Mouse (Mus musculus): ENCODE data around the gene Pecr. TPM values are rescaled to one million over a fixed set of nuclear protein-coding genes. Genes with fewer than 3 reads are reported as not detected.
A peak's percentile ranks its signal among the peaks of the same experiment; 100 is the strongest.

The Pecr gene
- total RNA-seq (2018; cell fraction: chromatin; rRNA removed): 1 to 10 TPM in 7 of 26 experiments, under 1 TPM in 6, not detected in 13; 0.63 to 4.3 (median 1.1) TPM
- 1 to 10 TPM; 1.4 to 3.2 (median 2.3) TPM for total RNA-seq (2018; cell fraction: cytosol; rRNA removed)
- 1 to 10 TPM in 13 of 26 experiments, under 1 TPM in 6, not detected in 7; 0.52 to 3.2 (median 1.3) TPM for total RNA-seq (2018; cell fraction: nucleus; rRNA removed)
- 1.8 to 4.6 TPM (median 3.0 TPM) in 3 replicates for polyA plus RNA-seq (2018)

GRCm38 (mm10) chr1:72283992-72284485 is at the start of gene Pecr, which contains the start of gene Tmem169:
TSS of gene Pecr (minus strand) at chr1:72284314.
TSS of gene Tmem169 (plus strand) at chr1:72284369.
- Histone ChIP-seq H3K79me2 (ENCODE audit: inconsistent target) (no peaks in the 10 kb centered on the region), H3K4me3 (ENCODE audit: inconsistent target) (peak within 1 kb of the TSS; percentile 40), H3K36me3 (ENCODE audit: inconsistent target) (no peaks in the 10 kb centered on the region), H3K27ac (no peak within 1 kb of the TSS)
- under 1% methylated on average over 30 of the region's 30 CpGs for WGBS (ENCODE audit: missing documents)

DNA sequence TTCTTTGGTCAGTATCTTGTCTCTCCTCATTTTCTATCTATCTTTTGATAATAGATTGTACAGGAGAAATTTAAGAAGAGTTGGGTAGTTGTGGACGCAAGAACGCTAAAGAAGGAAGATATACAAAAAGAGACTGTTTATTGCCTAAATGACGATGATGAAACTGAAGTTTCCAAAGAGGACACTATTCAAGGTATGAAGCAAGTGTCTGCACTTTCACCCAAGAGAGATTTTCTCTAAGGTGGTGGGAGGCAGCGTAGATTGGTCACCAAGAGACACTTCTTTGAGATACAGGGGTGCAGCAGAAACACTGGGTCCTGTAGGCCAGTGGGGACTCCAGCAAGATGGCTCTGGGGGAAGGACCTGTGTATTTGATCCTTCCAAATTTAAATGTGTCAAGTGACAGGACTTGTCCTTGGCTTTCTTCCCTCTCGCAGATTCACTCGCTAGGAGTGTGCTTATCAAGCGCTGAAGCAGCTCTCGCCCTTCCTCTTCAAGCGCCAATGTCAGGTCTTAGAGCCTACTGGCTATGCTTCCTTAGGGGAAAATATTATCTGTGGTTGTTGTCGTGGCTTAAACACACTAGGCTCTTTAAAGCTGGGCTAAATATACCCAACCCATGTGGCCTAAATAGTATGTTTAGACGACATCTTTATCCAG is 42.2 kb upstream of the Pecr start:
- 84% methylated on average over 11 of the region's 11 CpGs for WGBS (ENCODE audit: missing documents)
- Histone ChIP-seq H3K27ac (no peak overlapping the region), H3K36me3 (ENCODE audit: inconsistent target) (no peaks in the 10 kb centered on the region), H3K4me3 (ENCODE audit: inconsistent target) (no peak overlapping the region), H3K79me2 (ENCODE audit: inconsistent target) (no peaks in the 10 kb centered on the region)

DNA sequence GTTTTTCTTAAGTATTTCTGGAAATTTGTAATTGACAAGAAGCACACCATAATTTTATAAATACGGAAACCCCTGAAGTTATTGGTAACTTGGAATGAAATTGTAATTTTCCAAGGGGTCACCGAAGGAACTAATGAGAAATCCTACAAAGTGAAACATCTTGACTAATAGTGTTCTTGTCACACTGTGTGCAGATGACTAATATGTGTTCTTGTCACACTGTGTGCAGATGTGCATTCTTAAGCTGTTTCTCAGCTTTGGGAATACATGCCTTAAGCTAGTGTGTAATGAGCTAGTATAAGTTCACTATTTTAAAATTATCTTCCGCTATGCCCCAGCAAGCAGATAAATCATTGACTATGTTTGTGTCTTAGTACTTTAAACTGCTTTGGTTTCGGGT is 39.1 kb upstream of the Pecr start:
- 87% methylated on average over 4 of the region's 4 CpGs for WGBS (ENCODE audit: missing documents)

GRCm38 (mm10) chr1:72320759-72321158 is 36.6 kb upstream of the Pecr start:
- WGBS (ENCODE audit: missing documents): 52% methylated on average over 5 of the region's 5 CpGs
- H3K36me3 ChIP-seq (ENCODE audit: inconsistent target): no peaks in the 10 kb centered on the region
- H3K79me2 ChIP-seq (ENCODE audit: inconsistent target): no peaks in the 10 kb centered on the region
- H3K27ac ChIP-seq: no peak overlapping the region
- H3K4me3 ChIP-seq (ENCODE audit: inconsistent target): no peak overlapping the region

More for the DNA sequence above, 39.1 kb upstream of the Pecr start:
- H3K4me3 ChIP-seq (ENCODE audit: inconsistent target): no peak overlapping the region
- no peaks in the 10 kb centered on the region for H3K79me2 ChIP-seq (ENCODE audit: inconsistent target)
- no peak overlapping the region for H3K27ac ChIP-seq
- H3K36me3 ChIP-seq (ENCODE audit: inconsistent target): no peaks in the 10 kb centered on the region

GRCm38 (mm10) chr1:72316901-72317300 is 32.8 kb upstream of the Pecr start:
- no peak overlapping the region for H3K4me3 ChIP-seq (ENCODE audit: inconsistent target)
- H3K79me2 ChIP-seq (ENCODE audit: inconsistent target): no peaks in the 10 kb centered on the region
- no peak overlapping the region for H3K27ac ChIP-seq
- 90% methylated on average over 7 of the region's 7 CpGs for WGBS (ENCODE audit: missing documents)
- no peaks in the 10 kb centered on the region for H3K36me3 ChIP-seq (ENCODE audit: inconsistent target)

- Histone ChIP-seq H3K27ac (no peak overlapping the region), H3K4me3 (ENCODE audit: inconsistent target) (no peak overlapping the region), H3K79me2 (ENCODE audit: inconsistent target) (no peaks in the 10 kb centered on the region), H3K36me3 (ENCODE audit: inconsistent target) (no peaks in the 10 kb centered on the region)
- WGBS (ENCODE audit: missing documents): 92% methylated on average over 8 of the region's 8 CpGs
Measured at GRCm38 (mm10) chr1:72316409-72316808, 32.3 kb upstream of the Pecr start.

DNA sequence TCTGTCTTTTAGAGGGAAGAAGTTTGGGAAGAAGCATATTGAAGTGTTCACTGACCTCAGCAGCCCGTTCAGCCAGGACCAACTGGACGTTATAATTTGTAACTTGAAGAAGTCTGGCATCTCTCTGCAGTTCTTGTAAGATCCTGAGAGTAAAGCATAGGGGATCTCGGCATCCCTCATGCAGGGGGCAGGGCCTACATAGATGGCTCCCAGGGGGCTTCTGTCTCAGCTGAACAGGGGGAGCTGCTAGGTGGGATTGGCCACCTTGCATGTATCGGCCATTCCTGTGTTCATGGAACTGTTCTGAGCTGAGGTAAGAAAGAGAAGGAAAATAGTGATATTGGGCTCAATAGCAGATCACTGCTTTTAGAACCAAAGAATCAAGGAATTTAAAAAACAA is 31.3 kb upstream of the Pecr start:
- 97% methylated on average over 4 of the region's 4 CpGs for WGBS (ENCODE audit: missing documents)
- no peak overlapping the region for H3K27ac ChIP-seq
- H3K79me2 ChIP-seq (ENCODE audit: inconsistent target): no peaks in the 10 kb centered on the region
- no peaks in the 10 kb centered on the region for H3K36me3 ChIP-seq (ENCODE audit: inconsistent target)
- no peak overlapping the region for H3K4me3 ChIP-seq (ENCODE audit: inconsistent target)

GRCm38 (mm10) chr1:72313399-72314039 is 29.4 kb upstream of the Pecr start:
- WGBS (ENCODE audit: missing documents): 76% methylated on average over 5 of the region's 5 CpGs
- H3K27ac ChIP-seq: no peak overlapping the region
- H3K36me3 ChIP-seq (ENCODE audit: inconsistent target): no peaks in the 10 kb centered on the region
- no peak overlapping the region for H3K4me3 ChIP-seq (ENCODE audit: inconsistent target)
- H3K79me2 ChIP-seq (ENCODE audit: inconsistent target): no peaks in the 10 kb centered on the region

DNA sequence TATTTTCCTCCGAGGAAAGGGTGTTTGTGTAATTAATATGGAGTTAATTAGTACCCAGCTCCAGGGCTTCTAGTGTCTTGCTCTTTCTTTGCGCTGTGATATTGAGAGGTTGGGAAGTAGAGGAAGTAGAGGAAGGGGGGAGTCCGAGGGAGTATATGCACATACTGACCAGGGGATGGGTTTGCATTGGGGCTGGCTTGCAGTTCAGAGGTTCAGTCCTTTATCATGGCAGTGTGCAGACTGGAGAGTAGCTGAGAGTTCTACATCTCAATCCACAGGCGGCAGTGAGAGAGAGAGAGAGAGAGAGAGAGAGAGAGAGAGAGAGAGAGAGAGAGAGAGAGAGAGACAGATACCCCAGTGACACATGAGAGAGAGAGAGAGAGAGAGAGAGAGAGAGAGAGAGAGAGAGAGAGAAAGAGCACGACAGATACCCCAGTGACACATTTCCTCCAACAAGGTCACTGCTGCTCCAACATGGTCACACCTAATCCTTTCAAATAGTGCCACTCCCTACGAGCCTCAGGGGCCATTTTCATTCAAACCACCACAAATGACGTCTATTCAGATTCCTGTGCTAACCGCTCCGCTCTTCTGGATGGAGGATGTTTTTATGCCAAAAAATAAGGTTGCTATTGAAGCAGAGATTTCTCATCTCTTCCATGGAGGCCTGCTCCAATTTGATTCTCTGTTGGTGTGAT is 28.7 kb upstream of the Pecr start:
- no peak overlapping the region for H3K27ac ChIP-seq

GRCm38 (mm10) chr1:72309744-72310424 is 25.8 kb upstream of the Pecr start:
- Histone ChIP-seq H3K4me3 (ENCODE audit: inconsistent target) (no peak overlapping the region), H3K36me3 (ENCODE audit: inconsistent target) (no peaks in the 10 kb centered on the region), H3K79me2 (ENCODE audit: inconsistent target) (no peaks in the 10 kb centered on the region), H3K27ac (no peak overlapping the region)
- WGBS (ENCODE audit: missing documents): 93% methylated on average over 6 of the region's 6 CpGs

More for the DNA sequence above, 28.7 kb upstream of the Pecr start:
- no peak overlapping the region for H3K4me3 ChIP-seq (ENCODE audit: inconsistent target)
- no peaks in the 10 kb centered on the region for H3K36me3 ChIP-seq (ENCODE audit: inconsistent target)
- 92% methylated on average over 8 of the region's 9 CpGs for WGBS (ENCODE audit: missing documents)
- no peaks in the 10 kb centered on the region for H3K79me2 ChIP-seq (ENCODE audit: inconsistent target)

- 75% methylated on average over 4 of the region's 4 CpGs for WGBS (ENCODE audit: missing documents)
- no peak overlapping the region for H3K4me3 ChIP-seq (ENCODE audit: inconsistent target)
- H3K36me3 ChIP-seq (ENCODE audit: inconsistent target): no peaks in the 10 kb centered on the region
- no peaks in the 10 kb centered on the region for H3K79me2 ChIP-seq (ENCODE audit: inconsistent target)
- no peak overlapping the region for H3K27ac ChIP-seq
Measured at GRCm38 (mm10) chr1:72308919-72309318, 24.8 kb upstream of the Pecr start.

- Histone ChIP-seq H3K36me3 (ENCODE audit: inconsistent target) (no peaks in the 10 kb centered on the region), H3K27ac (no peak within 1 kb of the TSS), H3K4me3 (ENCODE audit: inconsistent target) (peak within 1 kb of the TSS; percentile 37), H3K79me2 (ENCODE audit: inconsistent target) (no peaks in the 10 kb centered on the region)
- 1% methylated on average over 21 of the region's 21 CpGs for WGBS (ENCODE audit: missing documents)
Measured at GRCm38 (mm10) chr1:72307317-72307798, 23.2 kb upstream of the Pecr start, which contains the start of gene Xrcc5. TSS of gene Xrcc5 (plus strand) at chr1:72307421.

GRCm38 (mm10) chr1:72306679-72307181 is 22.6 kb upstream of the Pecr start:
- Histone ChIP-seq H3K79me2 (ENCODE audit: inconsistent target) (no peaks in the 10 kb centered on the region), H3K36me3 (ENCODE audit: inconsistent target) (no peaks in the 10 kb centered on the region), H3K4me3 (ENCODE audit: inconsistent target) (peak overlapping the region; percentile 37; the same call in 1 of the 2 replicates), H3K27ac (no peak overlapping the region)
- WGBS (ENCODE audit: missing documents): 2% methylated on average over 11 of the region's 11 CpGs

GRCm38 (mm10) chr1:72306241-72306640 is 22.1 kb upstream of the Pecr start:
- Histone ChIP-seq H3K4me3 (ENCODE audit: inconsistent target) (no peak overlapping the region), H3K36me3 (ENCODE audit: inconsistent target) (no peaks in the 10 kb centered on the region), H3K79me2 (ENCODE audit: inconsistent target) (no peaks in the 10 kb centered on the region), H3K27ac (no peak overlapping the region)
- WGBS (ENCODE audit: missing documents): 70% methylated on average over 2 of the region's 3 CpGs
